Mouse (Mus musculus): ENCODE results near the gene Pxdn. TPM values are rescaled to one million over a fixed set of nuclear protein-coding genes. Genes with fewer than 3 reads are reported as not detected.

Pxdn gene
- polyA plus RNA-seq (2015; fragmentation: Illumina TruSeq; extraction: RNeasy Lipid Tissue Mini Kit (QIAGEN cat#74804); ENCODE audit: insufficient read depth, low read depth, low replicate concordance): 8.0 TPM

GRCm38 (mm10) chr12:29937308-29937707, at the start of gene Pxdn:
Gene Pxdn (plus strand): TSS chr12:29937608.

Other genes with a start within 250 kb of the Pxdn start
- not detected for gene Tpo, start 195.0 kb downstream of the Pxdn start, polyA plus RNA-seq (2015; fragmentation: Illumina TruSeq; extraction: RNeasy Lipid Tissue Mini Kit (QIAGEN cat#74804); ENCODE audit: insufficient read depth, low read depth, low replicate concordance)